Mouse (Mus musculus) adrenal gland, adult (tissue): ENCODE data around the gene Gpr137.
A peak's percentile ranks its signal among the peaks of the same experiment; 100 is the strongest.

Experiments
- DNase-seq, 2 experiments: peaks; one replicate each; pipeline ENCODE4 v3.0.0; 2022 to 2023; ENCODE audit warnings: low spot score in 1 of 2; ENCODE audit not compliant: inconsistent age in 2 of 2

Gpr137 gene

GRCm38 (mm10) chr19:6973581-6974190 lies 31.4 kb upstream of the Gpr137 start:
- DNase-seq: no peak

DNA sequence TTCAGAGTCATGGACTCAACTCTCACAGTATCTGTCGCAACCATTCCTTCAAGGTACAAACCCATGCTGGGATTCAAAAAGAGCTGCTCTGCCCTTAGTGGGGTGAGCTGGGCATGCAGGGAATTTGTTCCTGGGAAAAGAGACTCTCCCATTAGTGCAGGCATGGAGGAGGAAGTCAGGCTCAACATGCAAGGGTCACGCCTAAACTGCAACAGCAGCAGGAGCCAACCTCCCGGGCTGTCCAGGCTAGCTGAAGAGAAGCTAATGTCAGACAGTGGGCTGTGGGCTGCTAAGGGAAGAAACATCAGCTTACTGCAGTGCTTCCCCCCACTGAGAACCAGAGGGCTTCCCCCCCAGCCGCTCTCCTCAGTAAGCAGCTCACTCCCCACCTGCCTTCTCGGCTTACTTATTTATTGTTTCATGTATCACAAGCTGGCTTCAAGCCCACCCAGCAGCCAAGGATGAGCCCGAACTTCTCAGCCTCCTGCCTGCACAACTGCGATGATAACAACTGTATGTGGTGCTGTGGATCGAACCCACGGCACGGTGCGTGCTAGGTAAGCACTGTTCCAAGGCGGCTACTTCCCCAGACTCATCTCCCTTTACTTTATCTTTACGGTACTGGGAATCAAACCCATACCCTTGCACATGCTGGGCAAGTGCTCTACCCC lies 30.1 kb upstream of the Gpr137 start:
- DNase-seq: peak in 1 of 2 experiments; percentile 59

GRCm38 (mm10) chr19:6971644-6972043 lies 29.4 kb upstream of the Gpr137 start:
- DNase-seq: no peak

GRCm38 (mm10) chr19:6970460-6971085 lies 28.3 kb upstream of the Gpr137 start:
- peak; percentile 77 to 84 for DNase-seq

GRCm38 (mm10) chr19:6969665-6970381 lies 27.5 kb upstream of the Gpr137 start:
- DNase-seq: peak; percentile 85 to 93

- DNase-seq: no peak
Observed at GRCm38 (mm10) chr19:6969291-6969664, 27.0 kb upstream of the Gpr137 start.

DNA sequence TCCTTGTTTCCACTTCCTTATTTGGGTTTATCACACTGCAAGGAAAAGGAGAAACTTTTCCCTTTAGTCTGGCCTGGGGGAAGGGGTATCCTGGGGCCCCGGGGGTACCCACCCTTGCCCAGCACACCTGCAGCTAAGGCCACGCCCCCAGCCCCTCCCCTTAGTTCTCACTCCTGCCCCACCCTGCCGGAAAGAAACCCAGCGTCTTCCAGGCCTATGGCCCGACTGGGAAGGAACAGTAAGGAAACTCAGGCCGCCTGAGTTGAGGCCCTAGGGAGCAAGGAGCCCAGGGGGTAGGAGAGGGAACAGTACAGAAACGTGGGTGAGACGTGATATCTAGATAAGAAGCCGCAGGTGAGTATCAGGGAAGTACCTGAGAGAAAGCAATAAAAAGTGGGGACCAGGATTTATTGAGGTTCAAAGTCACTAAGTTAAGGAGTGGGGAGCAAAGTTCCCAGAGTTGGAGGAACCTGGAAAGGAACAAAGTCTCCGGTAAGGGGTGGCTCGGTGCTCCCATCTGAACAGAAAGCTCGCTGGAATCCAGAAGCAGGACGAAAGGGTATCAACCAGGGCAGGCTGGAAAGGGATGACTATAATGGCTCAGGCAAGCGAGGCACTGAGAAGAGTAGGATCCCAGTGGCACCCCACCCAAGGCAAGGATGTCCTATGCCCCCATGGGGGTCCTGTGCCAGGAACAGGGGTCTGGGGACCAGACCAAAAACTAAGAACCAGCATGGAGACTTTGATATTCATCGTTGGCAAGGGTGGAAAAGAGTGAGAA lies 26.4 kb upstream of the Gpr137 start:
- peak in 1 of 2 experiments; percentile 69 for DNase-seq

- DNase-seq: peak in 1 of 2 experiments; percentile 49
Observed at GRCm38 (mm10) chr19:6956461-6956860, 14.2 kb upstream of the Gpr137 start.

GRCm38 (mm10) chr19:6955424-6955823 lies 13.1 kb upstream of the Gpr137 start:
- no peak for DNase-seq

- peak; percentile 72 to 80 for DNase-seq
Observed at GRCm38 (mm10) chr19:6954046-6954445, 11.8 kb upstream of the Gpr137 start.

- DNase-seq: peak; percentile 90 to 93
Observed at GRCm38 (mm10) chr19:6952712-6953037, 10.4 kb upstream of the Gpr137 start.

DNA sequence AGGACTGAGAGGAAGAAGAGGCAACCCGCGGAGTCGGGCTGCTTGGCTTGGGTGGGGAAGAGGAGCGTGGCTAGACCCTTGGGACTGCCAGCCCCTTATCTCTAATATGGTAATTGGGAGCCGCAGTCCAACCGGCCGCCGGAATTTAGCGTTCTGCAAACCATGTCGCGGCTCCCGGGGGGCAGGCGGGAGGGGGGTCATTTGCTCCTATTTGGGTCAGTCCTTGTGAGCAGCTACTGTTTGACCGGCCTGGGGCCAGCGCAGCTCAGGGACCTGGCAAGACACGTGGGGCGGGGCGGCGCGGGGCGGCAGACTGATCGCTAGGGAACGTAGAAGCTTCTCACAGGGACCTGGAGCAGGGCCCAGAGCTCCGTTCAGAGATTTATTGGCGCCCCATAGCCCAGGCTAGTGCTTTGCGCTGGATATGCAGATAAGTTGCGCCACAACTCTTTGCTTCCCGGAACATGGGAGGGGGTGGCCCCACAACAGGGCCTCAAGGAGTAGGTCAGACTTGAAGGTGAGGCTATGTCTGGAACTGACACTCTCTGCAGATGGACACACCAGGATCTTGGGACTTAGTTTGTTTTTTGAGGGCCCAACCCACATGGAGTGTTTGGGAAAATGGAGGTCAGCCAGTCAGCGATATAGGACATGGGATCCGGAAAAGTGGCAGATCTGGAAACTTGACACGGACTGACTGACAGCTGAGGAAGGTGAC lies 9.9 kb upstream of the Gpr137 start:
- DNase-seq: peak; percentile 92 to 96

- peak; percentile 97 to 99 for DNase-seq
Observed at GRCm38 (mm10) chr19:6951381-6951968, 9.2 kb upstream of the Gpr137 start.

- DNase-seq: peak; percentile 76 to 94
Observed at GRCm38 (mm10) chr19:6950613-6951153, 8.4 kb upstream of the Gpr137 start.

DNA sequence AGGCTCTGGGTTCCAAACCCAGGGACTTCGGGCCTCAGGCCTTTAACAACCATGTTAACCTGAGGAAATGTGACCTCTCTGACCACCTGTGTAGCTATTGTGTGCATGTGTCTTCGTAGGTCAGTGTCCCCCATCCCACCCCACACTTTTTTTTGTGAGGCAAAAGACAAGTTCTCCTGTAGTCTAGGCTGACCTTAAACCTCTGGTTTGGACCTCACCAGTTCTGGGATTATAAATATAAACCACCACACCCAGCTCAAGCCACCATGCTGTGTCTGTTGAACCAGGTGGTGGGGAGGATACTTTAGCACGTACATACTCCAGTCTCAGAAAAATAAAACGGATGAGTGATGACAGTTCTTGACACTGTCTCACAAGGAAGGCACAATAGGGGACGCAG lies 7.7 kb upstream of the Gpr137 start:
- peak in 1 of 2 experiments; percentile 46 for DNase-seq

- no peak for DNase-seq
Observed at GRCm38 (mm10) chr19:6949532-6949931, 7.3 kb upstream of the Gpr137 start.

DNA sequence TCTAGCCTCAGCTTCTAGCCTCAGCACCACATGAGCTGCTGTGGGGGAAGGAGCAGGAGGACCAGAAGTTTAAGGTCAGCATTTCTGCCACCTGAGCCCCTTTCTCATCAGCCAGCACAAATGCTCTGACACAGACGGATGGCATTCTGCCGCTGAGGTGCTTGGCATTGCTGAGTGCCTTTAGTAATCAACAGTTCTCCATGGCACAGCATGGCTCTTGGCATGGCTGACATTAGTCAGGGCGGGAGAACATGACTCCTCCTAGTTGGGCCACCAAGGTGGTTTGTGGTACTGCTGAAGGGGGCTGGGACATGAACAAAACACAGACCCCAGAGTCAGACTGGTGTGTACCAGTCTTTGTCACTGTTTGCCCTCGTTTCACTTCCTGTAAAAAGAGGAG lies 5.9 kb upstream of the Gpr137 start:
- no peak for DNase-seq

- no peak for DNase-seq
Observed at GRCm38 (mm10) chr19:6947742-6948141, 5.5 kb upstream of the Gpr137 start.

- DNase-seq: peak in 1 of 2 experiments; percentile 47
Observed at GRCm38 (mm10) chr19:6943709-6944108, 1.4 kb upstream of the Gpr137 start.

DNA sequence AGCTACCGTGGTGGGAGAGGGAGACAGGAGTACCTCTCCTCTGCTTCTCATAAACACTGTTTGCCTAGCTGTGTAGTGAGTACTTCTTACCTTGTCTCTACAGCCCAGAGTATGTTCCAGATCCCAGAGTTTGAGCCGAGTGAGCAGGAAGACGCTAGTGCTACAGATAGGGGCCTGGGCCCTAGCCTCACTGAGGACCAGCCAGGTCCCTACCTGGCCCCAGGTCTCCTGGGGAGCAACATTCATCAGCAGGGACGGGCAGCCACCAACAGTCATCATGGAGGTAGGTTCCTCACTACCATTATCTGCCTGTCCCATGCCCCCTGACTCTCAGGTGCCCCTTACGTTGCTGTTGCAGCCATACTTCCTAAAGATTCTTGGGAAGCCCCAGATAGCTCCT lies 484 bp upstream of the Gpr137 start:
- DNase-seq: no peak
